Mouse (Mus musculus) liver, embryonic 12.5 days (tissue): Measurements from ENCODE around the gene Ildr2. TPM values are rescaled to one million over a fixed set of nuclear protein-coding genes. Genes with fewer than 3 reads are reported as not detected.

Experiments used
- ATAC-seq: fragments of 200-750 bp; cut with Nextera tagmentation; 2 replicates; pipeline ENCODE4 v1.8.0; 2017; ENCODE audit warnings: moderate number of reproducible peaks, mild to moderate bottlenecking, moderate library complexity
- H3K27ac ChIP-seq: fragments of 300-500 bp; sonication (generic); 2 replicates; pipeline ENCODE4 v1.5.1; 2016; ENCODE audit warnings: mild to moderate bottlenecking
- H3K27me3 ChIP-seq: fragments of 300-500 bp; sonication (generic); replicated peaks from 2 replicates; pipeline ENCODE4 v1.6.1; 2016; ENCODE audit warnings: mild to moderate bottlenecking, moderate library complexity
- H3K36me3 ChIP-seq: fragments of 300-500 bp; sonication (generic); 2 replicates; pipeline ENCODE4 v1.6.1; 2016; ENCODE audit warnings: mild to moderate bottlenecking, moderate library complexity
- H3K4me1 ChIP-seq: fragments of 300-500 bp; sonication (generic); 2 replicates; pipeline ENCODE4 v1.6.1; 2016
- H3K4me2 ChIP-seq: fragments of 300-500 bp; sonication (generic); 2 replicates; pipeline ENCODE4 v1.6.1; 2016; ENCODE audit warnings: mild to moderate bottlenecking, moderate library complexity
- H3K4me3 ChIP-seq: fragments of 300-500 bp; sonication (generic); 2 replicates; pipeline ENCODE4 v1.5.1; 2016; ENCODE audit warnings: mild to moderate bottlenecking, moderate library complexity
- H3K9ac ChIP-seq: fragments of 300-500 bp; sonication (generic); 2 replicates; pipeline ENCODE4 v1.6.1; 2016; ENCODE audit warnings: mild to moderate bottlenecking, moderate library complexity
- H3K9me3 ChIP-seq: fragments of 300-500 bp; sonication (generic); replicated peaks from 2 replicates; pipeline ENCODE4 v1.6.1; 2016; ENCODE audit warnings: mild to moderate bottlenecking, moderate library complexity
- whole genome bisulfite sequencing: fragments of 180-500 bp; shearing (Covaris S2); methylation state at CpG from one replicate; pipeline ENCODE4 v1.1.7; 2016; ENCODE audit not compliant: insufficient replicate concordance; 5-methylcytosine and 5-hydroxymethylcytosine counted together
- polyA plus RNA-seq: library from polyadenylated mRNA; unstranded; fragments of >200 nt; fragmentation: Nextera tagmentation; extraction: Ambion mirVana; gene quantifications from 2 replicates; pipeline ENCODE4 v1.2.1, GENCODE M21; 2016

The Ildr2 gene
- polyA plus RNA-seq, 1 experiment from 2014 or later, result 0.12 TPM

GRCm38 (mm10) chr1:166290562-166290961 is 36.6 kb downstream of the Ildr2 start:
- no peak for ATAC-seq
- H3K4me2 ChIP-seq, result no peak overlapping the region
- no peak overlapping the region for H3K4me3 ChIP-seq
- no peaks in the 10 kb centered on the region for H3K4me1 ChIP-seq
- 62% methylated on average over 6 of the region's 6 CpGs for WGBS
- no peak overlapping the region for H3K9ac ChIP-seq
- H3K27me3 ChIP-seq, result 0 out of 2 replicates have a peak, but pooled peaks cover 4% of the 10 kb centered on the region
- no peaks in the 10 kb centered on the region for H3K9me3 ChIP-seq
- H3K27ac ChIP-seq, result no peak overlapping the region
- H3K36me3 ChIP-seq, result no peaks in the 10 kb centered on the region

DNA sequence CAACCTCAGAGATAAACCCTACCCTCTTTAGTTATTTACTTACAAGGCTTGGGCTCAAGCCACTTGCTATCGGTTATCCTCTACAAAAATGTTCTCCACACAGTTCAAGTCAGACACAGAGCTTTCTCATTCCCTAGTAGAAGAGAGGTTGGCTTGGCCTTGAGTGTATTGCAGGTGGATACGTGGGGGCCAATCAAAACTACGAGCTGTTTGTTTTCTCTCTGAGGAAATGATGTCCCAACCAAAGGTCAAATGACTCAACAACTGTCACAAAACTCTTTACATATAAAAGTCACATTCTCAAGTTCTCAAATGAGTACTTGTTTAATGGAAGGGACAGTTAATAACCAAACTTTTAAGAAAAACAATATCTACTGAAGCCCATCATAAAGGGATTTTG is 39.1 kb downstream of the Ildr2 start:
- Histone ChIP-seq H3K36me3 (no peaks in the 10 kb centered on the region), H3K4me1 (no peaks in the 10 kb centered on the region), H3K4me2 (no peak overlapping the region), H3K9ac (no peak overlapping the region), H3K9me3 (no peaks in the 10 kb centered on the region), H3K4me3 (no peak overlapping the region), H3K27me3 (0 out of 2 replicates have a peak, but pooled peaks cover 8% of the 10 kb centered on the region), H3K27ac (no peak overlapping the region)
- ATAC-seq, result no peak
- WGBS, result 54% methylated on average over 3 of the region's 3 CpGs

GRCm38 (mm10) chr1:166295548-166295947 is 41.6 kb downstream of the Ildr2 start:
- ATAC-seq, result no peak
- 61% methylated on average over 7 of the region's 7 CpGs for WGBS

DNA sequence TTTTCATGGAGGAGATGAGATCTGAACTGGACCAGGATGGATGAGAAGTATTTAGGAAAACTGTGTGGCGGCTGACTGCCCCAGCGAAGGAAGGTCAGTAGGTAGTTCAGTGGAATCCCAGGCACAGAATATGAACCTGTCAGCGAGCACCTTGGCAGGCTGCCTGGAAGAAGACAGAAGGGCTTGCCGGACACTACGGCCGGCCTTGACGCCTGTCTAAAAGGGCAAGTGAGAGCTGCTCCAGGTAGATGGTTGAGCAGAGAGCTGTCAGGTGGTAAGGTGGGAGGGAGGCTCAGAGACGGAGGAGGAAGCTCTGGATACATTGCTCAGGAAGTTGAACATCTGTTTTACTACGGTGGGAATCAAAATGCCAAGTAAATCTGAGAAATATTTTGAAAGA is 42.4 kb downstream of the Ildr2 start:
- 0 out of 2 replicates have a peak, but pooled peaks cover 8% of the 10 kb centered on the region for H3K27me3 ChIP-seq
- no peak overlapping the region for H3K4me3 ChIP-seq
- 73% methylated on average over 9 of the region's 9 CpGs for whole genome bisulfite sequencing
- H3K9me3 ChIP-seq, result no peaks in the 10 kb centered on the region
- H3K4me2 ChIP-seq, result no peak overlapping the region
- no peaks in the 10 kb centered on the region for H3K4me1 ChIP-seq
- no peak for ATAC-seq
- H3K27ac ChIP-seq, result no peak overlapping the region
- no peak overlapping the region for H3K9ac ChIP-seq
- no peaks in the 10 kb centered on the region for H3K36me3 ChIP-seq

More at GRCm38 (mm10) chr1:166295548-166295947, 41.6 kb downstream of the Ildr2 start:
- Histone ChIP-seq H3K4me2 (no peak overlapping the region), H3K27me3 (0 out of 2 replicates have a peak, but pooled peaks cover 8% of the 10 kb centered on the region), H3K27ac (no peak overlapping the region), H3K36me3 (no peaks in the 10 kb centered on the region), H3K9me3 (no peaks in the 10 kb centered on the region), H3K4me1 (no peaks in the 10 kb centered on the region), H3K4me3 (no peak overlapping the region), H3K9ac (no peak overlapping the region)

DNA sequence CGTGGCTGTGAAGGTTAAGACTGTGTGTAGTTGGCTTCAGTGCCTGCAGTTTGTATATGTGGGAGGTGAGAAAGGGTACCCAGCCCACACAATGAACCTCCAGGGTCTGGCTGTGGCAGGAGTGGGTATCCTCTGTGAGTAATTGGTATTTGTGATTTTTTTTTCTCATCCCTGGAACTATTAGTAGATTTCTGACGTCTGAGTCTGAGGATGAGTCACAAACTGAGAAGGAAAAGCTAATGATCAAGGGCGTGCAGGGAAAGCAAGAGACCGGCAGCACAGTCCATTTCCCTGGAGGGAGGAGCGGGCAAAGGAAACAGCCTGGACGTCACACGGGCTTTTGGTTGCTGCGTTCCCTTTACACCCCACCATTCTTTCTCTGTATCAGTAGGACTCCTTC is 43.0 kb downstream of the Ildr2 start:
- 69% methylated on average over 8 of the region's 8 CpGs for WGBS

DNA sequence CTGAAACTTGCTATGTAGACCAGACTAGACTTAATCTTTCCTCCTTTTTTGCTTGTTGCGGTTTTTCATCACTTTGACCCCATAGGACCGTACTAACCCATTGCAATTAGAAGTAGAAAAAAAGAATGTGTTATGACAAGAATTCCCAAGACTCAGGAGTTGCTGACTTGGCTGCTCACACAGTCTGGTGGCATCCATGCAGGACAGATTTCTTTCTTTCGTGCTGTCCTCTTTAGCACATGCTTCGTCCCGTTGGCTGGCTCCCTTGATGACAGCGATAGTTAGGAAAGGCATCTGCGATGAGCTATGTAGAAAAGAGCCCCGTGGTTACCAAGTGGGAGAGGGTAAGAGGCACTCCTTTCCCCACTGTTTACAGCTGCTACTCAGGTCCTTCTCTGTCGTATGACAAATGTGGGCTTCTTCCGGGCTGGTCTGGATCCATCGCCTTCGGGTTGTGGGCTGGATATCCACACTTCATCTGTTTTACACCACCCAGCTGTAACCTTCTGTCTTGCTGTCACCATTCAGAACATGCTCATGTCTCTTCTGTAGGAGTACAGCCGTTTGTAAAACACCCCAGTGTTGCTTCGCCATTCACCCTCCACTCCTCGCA is 43.7 kb downstream of the Ildr2 start:
- no peaks in the 10 kb centered on the region for H3K4me1 ChIP-seq
- H3K9ac ChIP-seq, result no peak overlapping the region
- no peaks in the 10 kb centered on the region for H3K36me3 ChIP-seq
- H3K9me3 ChIP-seq, result no peaks in the 10 kb centered on the region
- ATAC-seq, result no peak
- no peak overlapping the region for H3K4me3 ChIP-seq
- no peak overlapping the region for H3K27ac ChIP-seq
- 0 out of 2 replicates have a peak, but pooled peaks cover 8% of the 10 kb centered on the region for H3K27me3 ChIP-seq
- 66% methylated on average over 15 of the region's 15 CpGs for WGBS
- H3K4me2 ChIP-seq, result no peak overlapping the region

More for the DNA sequence above, 43.0 kb downstream of the Ildr2 start:
- no peak for ATAC-seq
- no peaks in the 10 kb centered on the region for H3K9me3 ChIP-seq
- H3K4me2 ChIP-seq, result no peak overlapping the region
- H3K27ac ChIP-seq, result no peak overlapping the region
- no peak overlapping the region for H3K9ac ChIP-seq
- no peaks in the 10 kb centered on the region for H3K36me3 ChIP-seq
- H3K4me1 ChIP-seq, result no peaks in the 10 kb centered on the region
- no peak overlapping the region for H3K4me3 ChIP-seq
- H3K27me3 ChIP-seq, result 0 out of 2 replicates have a peak, but pooled peaks cover 8% of the 10 kb centered on the region

DNA sequence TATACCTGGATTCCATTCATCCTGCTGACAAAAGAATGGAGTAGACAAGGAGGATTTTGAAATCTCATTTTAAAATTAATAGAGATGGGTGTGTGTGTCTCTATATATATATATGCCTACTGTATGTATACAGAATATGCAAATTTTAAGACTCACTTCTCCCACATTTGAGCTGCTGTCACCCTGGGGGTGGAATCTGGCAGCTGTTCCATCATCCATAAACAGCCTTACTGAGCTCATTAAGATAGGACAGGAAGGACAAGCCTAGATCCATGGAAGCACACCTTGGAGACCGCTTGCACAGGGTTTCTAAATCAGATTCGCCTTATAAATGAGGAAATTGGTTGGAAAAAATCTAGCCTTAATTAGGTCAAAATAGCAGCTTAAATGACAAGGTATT is 44.9 kb downstream of the Ildr2 start:
- ATAC-seq, result no peak
- Histone ChIP-seq H3K9ac (no peak overlapping the region), H3K4me1 (no peaks in the 10 kb centered on the region), H3K4me2 (no peak overlapping the region), H3K36me3 (no peaks in the 10 kb centered on the region), H3K9me3 (no peaks in the 10 kb centered on the region), H3K27me3 (0 out of 2 replicates have a peak, but pooled peaks cover 8% of the 10 kb centered on the region), H3K4me3 (no peak overlapping the region), H3K27ac (no peak overlapping the region)
- 74% methylated on average over 2 of the region's 2 CpGs for WGBS

DNA sequence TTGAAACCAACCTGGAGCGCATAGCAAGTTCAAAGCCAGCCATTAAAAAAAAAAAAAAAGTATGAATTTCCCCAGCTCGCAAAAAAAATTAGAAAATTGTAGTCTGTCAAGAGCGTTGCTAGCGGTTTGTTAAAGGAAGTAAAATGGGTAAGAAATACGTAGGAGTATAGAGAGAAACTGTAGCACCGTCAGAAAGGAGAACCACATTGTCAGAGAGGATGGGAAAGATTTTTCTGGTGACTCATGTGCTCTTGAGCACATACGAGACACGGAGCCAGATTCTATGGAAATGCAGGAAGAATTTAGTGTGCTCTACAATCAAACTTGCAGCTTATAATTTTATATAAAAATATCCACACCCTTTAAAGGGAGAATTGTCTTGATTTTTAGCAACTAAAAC is 45.9 kb downstream of the Ildr2 start:
- no peaks in the 10 kb centered on the region for H3K9me3 ChIP-seq
- 61% methylated on average over 8 of the region's 8 CpGs for WGBS
- H3K4me1 ChIP-seq, result no peaks in the 10 kb centered on the region
- no peak overlapping the region for H3K4me2 ChIP-seq
- H3K27ac ChIP-seq, result no peak overlapping the region
- ATAC-seq, result no peak
- H3K9ac ChIP-seq, result no peak overlapping the region
- no peak overlapping the region for H3K4me3 ChIP-seq
- 0 out of 2 replicates have a peak, but pooled peaks cover 4% of the 10 kb centered on the region for H3K27me3 ChIP-seq
- H3K36me3 ChIP-seq, result no peaks in the 10 kb centered on the region

GRCm38 (mm10) chr1:166300526-166300925 is 46.6 kb downstream of the Ildr2 start:
- Histone ChIP-seq H3K4me1 (no peaks in the 10 kb centered on the region), H3K36me3 (no peaks in the 10 kb centered on the region), H3K4me2 (no peak overlapping the region), H3K9me3 (no peaks in the 10 kb centered on the region), H3K27me3 (0 out of 2 replicates have a peak, but pooled peaks cover 3% of the 10 kb centered on the region), H3K4me3 (no peak overlapping the region), H3K27ac (no peak overlapping the region), H3K9ac (no peak overlapping the region)
- 77% methylated on average over 3 of the region's 3 CpGs for WGBS
- no peak for ATAC-seq

GRCm38 (mm10) chr1:166304352-166305240 is 50.7 kb downstream of the Ildr2 start:
- Histone ChIP-seq H3K4me1 (0 out of 2 replicates have a peak, but pooled peaks cover 7% of the 10 kb centered on the region), H3K9me3 (no peaks in the 10 kb centered on the region), H3K4me2 (no peak overlapping the region), H3K36me3 (no peaks in the 10 kb centered on the region), H3K27ac (no peak overlapping the region), H3K4me3 (no peak overlapping the region), H3K9ac (no peak overlapping the region), H3K27me3 (peaks cover 29% of the 10 kb centered on the region)
- WGBS, result 66% methylated on average over 8 of the region's 8 CpGs
- ATAC-seq, result no peak

- H3K9me3 ChIP-seq, result no peaks in the 10 kb centered on the region
- ATAC-seq, result no peak
- no peak overlapping the region for H3K9ac ChIP-seq
- H3K36me3 ChIP-seq, result no peaks in the 10 kb centered on the region
- H3K27ac ChIP-seq, result no peak overlapping the region
- H3K4me3 ChIP-seq, result peak overlapping the region; percentile 40
- peak overlapping the region; percentile 62 for H3K4me2 ChIP-seq
- 0 out of 2 replicates have a peak, but pooled peaks cover 7% of the 10 kb centered on the region for H3K4me1 ChIP-seq
- H3K27me3 ChIP-seq, result peaks cover 48% of the 10 kb centered on the region
- 17% methylated on average over 5 of the region's 5 CpGs for WGBS
These were observed 54.5 kb downstream of the Ildr2 start for GRCm38 (mm10) chr1:166308471-166308850.
